ENCODE assay signal across 21 mouse cellular contexts in the genomic region with DNA sequence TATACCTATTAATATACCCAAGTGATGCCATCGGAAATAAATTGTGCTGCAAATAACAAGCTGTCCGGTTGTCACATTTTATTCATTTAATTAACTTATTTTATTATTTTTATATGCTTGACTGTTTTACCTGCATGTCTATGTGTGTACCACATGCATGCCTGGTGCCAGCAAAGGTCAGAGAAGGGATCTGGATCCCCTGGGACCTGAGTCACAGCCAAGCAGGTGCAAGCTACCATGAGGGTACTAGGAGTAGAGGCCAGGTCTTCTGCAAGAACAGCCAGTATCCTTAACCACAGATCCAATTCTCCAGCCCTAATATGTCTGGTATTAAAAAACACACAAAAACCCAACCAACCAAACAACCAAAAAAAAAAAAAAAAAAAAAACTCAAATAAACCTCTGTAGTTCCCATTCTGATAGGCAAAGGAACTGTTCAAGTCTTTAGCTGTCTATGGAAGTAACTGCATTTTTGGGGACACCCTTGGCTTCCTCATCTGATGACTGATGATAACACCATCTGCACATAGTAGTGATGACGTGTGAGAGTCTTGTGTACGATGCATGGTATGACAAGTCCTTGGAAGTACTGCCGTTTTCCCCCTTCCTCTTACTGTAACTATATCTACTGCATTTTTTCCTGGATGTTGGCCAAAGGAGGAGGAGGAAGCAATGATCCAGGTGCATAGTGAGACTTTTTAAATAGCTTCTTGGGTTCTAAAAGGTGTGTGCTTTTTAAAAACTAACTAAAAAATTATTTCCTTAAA. TPM values are rescaled to one million over a fixed set of nuclear protein-coding genes. Genes with fewer than 3 reads are reported as not detected.
DNase-seq lines count a peak whose midpoint lies in the region; ATAC-seq and TF ChIP-seq lines count a peak whose summit lies in the region.
"Had no signal": no experiment of that assay in that cellular context is flagged by ENCODE, and none has a peak within 500 bp of the region (broad histone marks: within the 10 kb centered on the region; RNA-seq: fewer than 3 reads in every experiment).

No protein-coding gene starts in this region.

- H3K27ac ChIP-seq in intestine, embryonic 14.5 days (ENCODE audit: low read depth): no peak overlapping the region
- no peak overlapping the region for H3K27ac ChIP-seq in intestine, embryonic 15.5 days
- H3K27ac ChIP-seq: embryonic facial prominence, embryonic 12.5 days; embryonic facial prominence, embryonic 15.5 days; forebrain, embryonic 12.5 days; forebrain, embryonic 15.5 days; gastrocnemius, adult 2 months; heart, embryonic 13.5 days; hindbrain, embryonic 14.5 days; hindbrain, postnatal 0 days had no signal

- no peaks in the 10 kb centered on the region for H3K27me3 ChIP-seq in intestine, embryonic 14.5 days (replicated peaks; ENCODE audit: control insufficient read depth, insufficient read depth, low read length)
- H3K27me3 ChIP-seq in intestine, embryonic 15.5 days (replicated peaks): no peaks in the 10 kb centered on the region
- no peaks in the 10 kb centered on the region for H3K27me3 ChIP-seq in C2C12 (ENCODE audit: control insufficient read depth, insufficient read depth, insufficient read length)
- H3K27me3 ChIP-seq in myocyte (ENCODE audit: control insufficient read depth, insufficient read depth, insufficient read length): no peaks in the 10 kb centered on the region
- H3K27me3 ChIP-seq: embryonic facial prominence, embryonic 12.5 days; embryonic facial prominence, embryonic 15.5 days; forebrain, embryonic 12.5 days; forebrain, embryonic 15.5 days; heart, embryonic 13.5 days had no signal

- no peak for ATAC-seq in intestine, embryonic 14.5 days (replicated peaks; ENCODE audit: low FRiP score, low TSS enrichment, low read depth)
- ATAC-seq in intestine, embryonic 15.5 days: no peak

- no peak overlapping the region for H3K9ac ChIP-seq in intestine, embryonic 14.5 days (ENCODE audit: low read length)
- H3K9ac ChIP-seq in intestine, embryonic 15.5 days: no peak overlapping the region
- H3K9ac ChIP-seq: embryonic facial prominence, embryonic 12.5 days; embryonic facial prominence, embryonic 15.5 days; forebrain, embryonic 12.5 days; forebrain, embryonic 15.5 days; heart, embryonic 13.5 days; hindbrain, embryonic 14.5 days had no signal

- TF ChIP-seq POLR2A in myocyte (IDR thresholded peaks at IDR 0.05; ENCODE audit: insufficient read length, low read depth): peak; percentile 15

- H3K4me1 ChIP-seq in intestine, embryonic 14.5 days (replicated peaks; ENCODE audit: control insufficient read depth, insufficient read depth, low read length): no peaks in the 10 kb centered on the region
- no peaks in the 10 kb centered on the region for H3K4me1 ChIP-seq in intestine, embryonic 15.5 days (replicated peaks)
- H3K4me1 ChIP-seq: embryonic facial prominence, embryonic 12.5 days; embryonic facial prominence, embryonic 15.5 days; forebrain, embryonic 12.5 days; forebrain, embryonic 15.5 days; heart, embryonic 13.5 days had no signal

- H3K9me3 ChIP-seq in intestine, embryonic 14.5 days (ENCODE audit: control insufficient read depth, low read length): no peaks in the 10 kb centered on the region
- no peaks in the 10 kb centered on the region for H3K9me3 ChIP-seq in intestine, embryonic 15.5 days
- H3K9me3 ChIP-seq: embryonic facial prominence, embryonic 12.5 days; embryonic facial prominence, embryonic 15.5 days; forebrain, embryonic 12.5 days; forebrain, embryonic 15.5 days; heart, embryonic 13.5 days had no signal

- H3K36me3 ChIP-seq in intestine, embryonic 14.5 days (ENCODE audit: control insufficient read depth, insufficient read depth, low read length): peaks cover 44% of the 10 kb centered on the region
- H3K36me3 ChIP-seq in intestine, embryonic 15.5 days: peaks cover 17% of the 10 kb centered on the region
- peaks cover 63% of the 10 kb centered on the region for H3K36me3 ChIP-seq in C2C12 (ENCODE audit: control insufficient read depth, insufficient read depth)
- H3K36me3 ChIP-seq in myocyte (ENCODE audit: control insufficient read depth, insufficient read depth): peaks cover 80% of the 10 kb centered on the region
- H3K36me3 ChIP-seq: embryonic facial prominence, embryonic 12.5 days; forebrain, embryonic 12.5 days; forebrain, embryonic 15.5 days had no signal

- no peak overlapping the region for H3ac ChIP-seq in C2C12 (ENCODE audit: control insufficient read depth, insufficient read length, low read depth)
- H3ac ChIP-seq in myocyte (ENCODE audit: control insufficient read depth, insufficient read length): no peak overlapping the region

- WGBS in intestine, embryonic 14.5 days: 85% methylated on average over 5 of the region's 5 CpGs
- WGBS in intestine, embryonic 15.5 days: 87% methylated on average over 5 of the region's 5 CpGs

- no peaks in the 10 kb centered on the region for H3K79me3 ChIP-seq in C2C12 (ENCODE audit: low read depth)

- TF ChIP-seq CTCF in C2C12 (IDR thresholded peaks at IDR 0.05; ENCODE audit: control insufficient read depth, insufficient read depth, insufficient read length): no peak

- no peak overlapping the region for H3K4me3 ChIP-seq in intestine, embryonic 14.5 days (ENCODE audit: low read depth, low read length)
- H3K4me3 ChIP-seq in intestine, embryonic 15.5 days (replicated peaks): no peak overlapping the region
- H3K4me3 ChIP-seq in C2C12 (ENCODE audit: insufficient read depth, poor library complexity, severe bottlenecking) (no peak overlapping the region), myocyte (no peak overlapping the region)
- H3K4me3 ChIP-seq: embryonic facial prominence, embryonic 12.5 days; embryonic facial prominence, embryonic 15.5 days; erythroblast, embryonic 14.5 days; forebrain, embryonic 12.5 days; forebrain, embryonic 15.5 days; gastrocnemius, adult 2 months; heart, embryonic 13.5 days had no signal

- peak; percentile 44 for DNase-seq in intestine, embryonic 14.5 days (ENCODE audit: low spot score)
- DNase-seq in ovary, postnatal 10 days (ENCODE audit: low spot score): no peak
- no peak for DNase-seq in spleen, postnatal 10 days (ENCODE audit: low spot score in 2 of 2)
- DNase-seq: adrenal gland, adult 2 months; cerebellum, adult 11 months; cerebellum, adult 9-11 months; cerebellum, postnatal 25 days; gastrocnemius, adult 2 months; gastrocnemius, postnatal 14 days; heart, postnatal 4 days had no signal

- H3K4me2 ChIP-seq in intestine, embryonic 14.5 days (ENCODE audit: low read length): no peak overlapping the region
- H3K4me2 ChIP-seq in intestine, embryonic 15.5 days (replicated peaks): no peak overlapping the region
- no peak overlapping the region for H3K4me2 ChIP-seq in myocyte (ENCODE audit: low read depth)
- H3K4me2 ChIP-seq: embryonic facial prominence, embryonic 12.5 days; embryonic facial prominence, embryonic 15.5 days; forebrain, embryonic 12.5 days; forebrain, embryonic 15.5 days; heart, embryonic 13.5 days; hindbrain, embryonic 14.5 days had no signal

- H3K79me2 ChIP-seq in C2C12 (ENCODE audit: control insufficient read depth, insufficient read depth) (no peaks in the 10 kb centered on the region), myocyte (ENCODE audit: control insufficient read depth, insufficient read depth) (no peaks in the 10 kb centered on the region)

TF ChIP-seq in C2C12, 6 proteins besides CTCF, POLR2A, EP300 and RAD21:
- TF ChIP-seq CEBPB (IDR thresholded peaks at IDR 0.05; ENCODE audit: low read depth) (no peak), MYOD1 (IDR thresholded peaks at IDR 0.05; ENCODE audit: control insufficient read depth, insufficient read length, low read depth) (peak; percentile 41)

TF ChIP-seq in myocyte, 11 proteins besides CTCF, POLR2A, EP300 and RAD21:
- TF ChIP-seq REST (IDR thresholded peaks at IDR 0.05; ENCODE audit: insufficient read depth, insufficient read length): no peak
- peak; percentile 77 for TF ChIP-seq POLR2AphosphoS2 (IDR thresholded peaks at IDR 0.05; ENCODE audit: insufficient read length, low read depth)
- TF ChIP-seq MAX (IDR thresholded peaks at IDR 0.05; ENCODE audit: low read depth): no peak
- no peak for TF ChIP-seq E2F4 (IDR thresholded peaks at IDR 0.05; ENCODE audit: insufficient read depth)
- TF ChIP-seq TCF12 (IDR thresholded peaks at IDR 0.05; ENCODE audit: insufficient read depth, poor library complexity, severe bottlenecking): no peak
- peak in 1 of 3 experiments; percentile 39 for TF ChIP-seq MYOD1 (IDR thresholded peaks at IDR 0.05; ENCODE audit: control insufficient read depth in 1 of 3, insufficient read length in 2 of 3, low read depth in 2 of 3)
- TF ChIP-seq SRF (IDR thresholded peaks at IDR 0.05; ENCODE audit: control insufficient read depth, insufficient read length, low read depth): no peak
TF ChIP-seq in myocyte: peak in this region for 2.

RNA-seq across cellular contexts. Expression of gene Acta2, which starts 14.9 kb away (rescaled TPM):
- 1,786 and 2,002 TPM in 2 replicates for polyA plus RNA-seq in intestine, embryonic 14.5 days (2014; fragmentation: Nextera tagmentation; extraction: Ambion mirVana)
- polyA plus RNA-seq in intestine, embryonic 15.5 days (2015; fragmentation: Nextera tagmentation; extraction: Ambion mirVana): 1,375 and 1,410 TPM in 2 replicates
- polyA plus RNA-seq in C2C12 (2012; fragmentation: generic; extraction: Trizol) (1,987 TPM), myocyte (2012; fragmentation: generic; extraction: Trizol) (2,495 TPM)
- polyA plus RNA-seq: erythroblast, embryonic 14.5 days had no signal

RNA-seq across cellular contexts. Expression of gene Stambpl1, which starts 48.4 kb away (rescaled TPM):
- 14.6 and 17.0 TPM in 2 replicates for polyA plus RNA-seq in intestine, embryonic 14.5 days (2014; fragmentation: Nextera tagmentation; extraction: Ambion mirVana)
- polyA plus RNA-seq in intestine, embryonic 15.5 days (2015; fragmentation: Nextera tagmentation; extraction: Ambion mirVana): 19.6 and 20.2 TPM in 2 replicates
- polyA plus RNA-seq in C2C12 (2012; fragmentation: generic; extraction: Trizol) (19.0 TPM), myocyte (2012; fragmentation: generic; extraction: Trizol) (26.9 TPM)
- polyA plus RNA-seq: erythroblast, embryonic 14.5 days had no signal

RNA-seq across cellular contexts. Expression of gene Fas, which starts 50.0 kb away (rescaled TPM):
- 2.0 and 2.7 TPM in 2 replicates for polyA plus RNA-seq in intestine, embryonic 14.5 days (2014; fragmentation: Nextera tagmentation; extraction: Ambion mirVana)
- 3.9 and 4.9 TPM in 2 replicates for polyA plus RNA-seq in intestine, embryonic 15.5 days (2015; fragmentation: Nextera tagmentation; extraction: Ambion mirVana)
- 1.3 TPM for polyA plus RNA-seq in C2C12 (2012; fragmentation: generic; extraction: Trizol)
- 2.8 TPM for polyA plus RNA-seq in myocyte (2012; fragmentation: generic; extraction: Trizol)
- polyA plus RNA-seq: erythroblast, embryonic 14.5 days had no signal
